Mouse (Mus musculus): Measurements from ENCODE around the gene Pafah1b3. TPM values are rescaled to one million over a fixed set of nuclear protein-coding genes. Genes with fewer than 3 reads are reported as not detected.
"Not testable (repeated sequence)": the region's sequence is repeated elsewhere in the genome, so short reads cannot be mapped to it uniquely, and the experiment has no call there.

Pafah1b3 gene
- polyA plus RNA-seq (2015; fragmentation: Nextera tagmentation; extraction: Ambion mirVana) = 619 and 632 TPM in 2 replicates

GRCm38 (mm10) chr7:25297454-25298325 lies at the start of gene Pafah1b3:
Gene Pafah1b3 (minus strand): TSS chr7:25297986.
- Histone ChIP-seq H3K27ac (peak within 1 kb of the TSS; percentile 99), H3K9me3 (no peaks in the 10 kb centered on the region), H3K4me3 (peak within 1 kb of the TSS; percentile 85), H3K4me2 (peak within 1 kb of the TSS; percentile 79), H3K36me3 (peaks cover 33% of the 10 kb centered on the region), H3K9ac (peak within 1 kb of the TSS; percentile 96), H3K4me1 (replicated peaks) (peaks cover 38% of the 10 kb centered on the region), H3K27me3 (no peaks in the 10 kb centered on the region)
- peak; percentile 92 for ATAC-seq (ENCODE audit: low FRiP score)
- under 1% methylated on average over 48 of the region's 52 CpGs for WGBS

- Histone ChIP-seq H3K27me3 (no peaks in the 10 kb centered on the region), H3K4me1 (replicated peaks) (peaks cover 8% of the 10 kb centered on the region), H3K9ac (no peak overlapping the region), H3K36me3 (peaks cover 91% of the 10 kb centered on the region), H3K9me3 (no peaks in the 10 kb centered on the region), H3K27ac (no peak overlapping the region), H3K4me3 (no peak overlapping the region), H3K4me2 (no peak overlapping the region)
- ATAC-seq (ENCODE audit: low FRiP score) = peak; percentile 23; the same call in 1 of the 2 replicates
- WGBS = 72% methylated on average over 20 of the region's 20 CpGs
These were observed 43.4 kb upstream of the Pafah1b3 start for GRCm38 (mm10) chr7:25341000-25341784.

GRCm38 (mm10) chr7:25339329-25339728 lies 41.5 kb upstream of the Pafah1b3 start:
- Histone ChIP-seq H3K27ac (no peak overlapping the region), H3K9ac (peak overlapping the region; percentile 19; the same call in 1 of the 2 replicates), H3K9me3 (no peaks in the 10 kb centered on the region), H3K4me1 (replicated peaks) (peaks cover 8% of the 10 kb centered on the region), H3K4me2 (no peak overlapping the region), H3K36me3 (peaks cover 91% of the 10 kb centered on the region), H3K27me3 (no peaks in the 10 kb centered on the region), H3K4me3 (no peak overlapping the region)
- 92% methylated on average over 9 of the region's 9 CpGs for WGBS
- no peak for ATAC-seq (ENCODE audit: low FRiP score)

GRCm38 (mm10) chr7:25334472-25334871 lies 36.7 kb upstream of the Pafah1b3 start:
- Histone ChIP-seq H3K4me3 (no peak overlapping the region), H3K9ac (no peak overlapping the region), H3K9me3 (no peaks in the 10 kb centered on the region), H3K27ac (no peak overlapping the region), H3K4me1 (replicated peaks) (0 out of 2 replicates have a peak, but pooled peaks cover 2% of the 10 kb centered on the region), H3K36me3 (peaks cover 84% of the 10 kb centered on the region), H3K4me2 (no peak overlapping the region), H3K27me3 (no peaks in the 10 kb centered on the region)
- WGBS = 84% methylated on average over 12 of the region's 12 CpGs
- 0 out of 2 replicates have a peak, but pooled peaks have one; percentile 7 for ATAC-seq (ENCODE audit: low FRiP score)

GRCm38 (mm10) chr7:25333596-25334307 lies 36.0 kb upstream of the Pafah1b3 start:
- no peaks in the 10 kb centered on the region for H3K9me3 ChIP-seq
- H3K27me3 ChIP-seq = no peaks in the 10 kb centered on the region
- ATAC-seq (ENCODE audit: low FRiP score) = 0 out of 2 replicates have a peak, but pooled peaks have one; percentile 39
- no peak overlapping the region for H3K4me2 ChIP-seq
- H3K36me3 ChIP-seq = peaks cover 80% of the 10 kb centered on the region
- H3K4me1 ChIP-seq (replicated peaks) = 0 out of 2 replicates have a peak, but pooled peaks cover 2% of the 10 kb centered on the region
- no peak overlapping the region for H3K4me3 ChIP-seq
- 38% methylated on average over 16 of the region's 16 CpGs for WGBS
- H3K9ac ChIP-seq = no peak overlapping the region
- H3K27ac ChIP-seq = no peak overlapping the region

- H3K9me3 ChIP-seq = no peaks in the 10 kb centered on the region
- no peaks in the 10 kb centered on the region for H3K27me3 ChIP-seq
- H3K36me3 ChIP-seq = peaks cover 41% of the 10 kb centered on the region
- no peak overlapping the region for H3K27ac ChIP-seq
- H3K4me2 ChIP-seq = no peak overlapping the region
- no peak overlapping the region for H3K9ac ChIP-seq
- ATAC-seq (ENCODE audit: low FRiP score) = no peak
- H3K4me3 ChIP-seq = no peak overlapping the region
- peaks cover 10% of the 10 kb centered on the region for H3K4me1 ChIP-seq (replicated peaks)
- WGBS = 92% methylated on average over 8 of the region's 8 CpGs
These were observed 28.4 kb upstream of the Pafah1b3 start for GRCm38 (mm10) chr7:25326233-25326632.

- H3K4me3 ChIP-seq; ATAC-seq (ENCODE audit: low FRiP score); H3K27me3 ChIP-seq; H3K27ac ChIP-seq; H3K9me3 ChIP-seq; H3K9ac ChIP-seq; H3K4me2 ChIP-seq: not testable (repeated sequence)
- whole genome bisulfite sequencing = 93% methylated on average over 6 of the region's 6 CpGs
- H3K36me3 ChIP-seq = peaks cover 33% of the 10 kb centered on the region
- H3K4me1 ChIP-seq (replicated peaks) = peaks cover 14% of the 10 kb centered on the region
These were observed 27.6 kb upstream of the Pafah1b3 start for GRCm38 (mm10) chr7:25325431-25325830.

GRCm38 (mm10) chr7:25323219-25323618 lies 25.4 kb upstream of the Pafah1b3 start:
- ATAC-seq (ENCODE audit: low FRiP score) = no peak
- no peak overlapping the region for H3K9ac ChIP-seq
- no peak overlapping the region; the same call in 1 of the 2 replicates for H3K27ac ChIP-seq
- no peaks in the 10 kb centered on the region for H3K27me3 ChIP-seq
- WGBS = 84% methylated on average over 2 of the region's 2 CpGs
- no peaks in the 10 kb centered on the region for H3K9me3 ChIP-seq
- no peak overlapping the region for H3K4me2 ChIP-seq
- H3K36me3 ChIP-seq = peaks cover 16% of the 10 kb centered on the region
- peaks cover 24% of the 10 kb centered on the region for H3K4me1 ChIP-seq (replicated peaks)
- no peak overlapping the region for H3K4me3 ChIP-seq

GRCm38 (mm10) chr7:25322058-25322484 lies 24.3 kb upstream of the Pafah1b3 start:
- WGBS = 6% methylated on average over 6 of the region's 6 CpGs
- Histone ChIP-seq H3K27me3 (no peaks in the 10 kb centered on the region), H3K4me2 (peak overlapping the region; percentile 19; the same call in 1 of the 2 replicates), H3K4me1 (replicated peaks) (peaks cover 34% of the 10 kb centered on the region), H3K4me3 (no peak overlapping the region), H3K36me3 (peaks cover 7% of the 10 kb centered on the region), H3K9me3 (no peaks in the 10 kb centered on the region), H3K27ac (peak overlapping the region; percentile 61), H3K9ac (peak overlapping the region; percentile 3; the same call in 1 of the 2 replicates)
- no peak for ATAC-seq (ENCODE audit: low FRiP score)

GRCm38 (mm10) chr7:25317446-25317999 lies 19.7 kb upstream of the Pafah1b3 start:
- Histone ChIP-seq H3K27me3 (peaks cover 31% of the 10 kb centered on the region), H3K4me3 (peak overlapping the region; percentile 74), H3K36me3 (peaks cover 6% of the 10 kb centered on the region; the same call in 1 of the 2 replicates), H3K4me1 (replicated peaks) (peaks cover 53% of the 10 kb centered on the region), H3K9me3 (no peaks in the 10 kb centered on the region), H3K4me2 (peak overlapping the region; percentile 100), H3K27ac (peak overlapping the region; percentile 93), H3K9ac (peak overlapping the region; percentile 96)
- 11% methylated on average over 21 of the region's 21 CpGs for WGBS
- ATAC-seq (ENCODE audit: low FRiP score) = no peak
